Mouse (Mus musculus) heart, postnatal 0 days (tissue): ENCODE measurements around the gene Hsf5.

Experiments used
- CTCF ChIP-seq: IDR thresholded peaks from 2 replicates; pipeline ENCODE4 v1.5.1; 2016; ENCODE audit warnings: antibody characterized with exemption, control low read depth, low read depth
- EP300 ChIP-seq: IDR thresholded peaks from 2 replicates; pipeline ENCODE4 v1.6.1; 2016; ENCODE audit warnings: antibody characterized with exemption, low read depth

DNA sequence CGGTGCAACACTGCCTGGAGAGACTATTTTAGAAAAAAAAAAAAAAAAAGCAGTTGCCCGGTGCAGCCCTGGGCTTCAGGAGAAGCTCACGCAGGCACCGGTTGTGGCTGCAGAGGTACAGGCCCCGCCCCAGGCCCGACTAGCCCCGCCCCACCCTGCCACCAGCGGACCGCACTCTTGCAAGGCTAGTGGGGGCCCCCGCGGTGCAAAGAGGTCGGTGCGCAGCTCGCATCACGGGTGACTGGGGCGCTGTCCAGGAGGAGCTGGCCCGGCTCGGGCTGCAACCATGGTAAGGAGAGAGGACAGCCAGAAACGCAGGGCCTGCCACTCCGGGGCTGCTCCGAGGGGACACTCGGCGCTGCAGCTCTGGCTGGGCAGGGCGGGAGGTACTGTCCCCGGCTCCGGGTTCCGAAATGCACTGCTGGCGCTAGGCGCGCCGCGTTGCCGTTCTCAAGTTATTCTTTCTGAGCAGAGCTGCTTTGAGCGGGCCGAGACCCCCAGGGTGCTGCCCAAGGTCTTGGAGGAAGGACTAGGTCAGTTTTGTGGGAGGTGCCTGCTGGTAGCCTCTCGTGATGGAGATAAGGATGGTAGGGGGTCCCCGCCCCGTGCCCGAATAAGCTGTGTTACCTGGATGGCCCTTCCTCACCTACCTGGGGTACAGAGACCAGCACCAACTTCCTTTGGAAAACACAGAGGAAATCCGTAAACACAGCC is 38.6 kb upstream of the Hsf5 start:
- TF ChIP-seq CTCF = no peak
- TF ChIP-seq EP300 = no peak
